8 mouse cellular contexts compared by ENCODE assay signal in the genomic region with DNA sequence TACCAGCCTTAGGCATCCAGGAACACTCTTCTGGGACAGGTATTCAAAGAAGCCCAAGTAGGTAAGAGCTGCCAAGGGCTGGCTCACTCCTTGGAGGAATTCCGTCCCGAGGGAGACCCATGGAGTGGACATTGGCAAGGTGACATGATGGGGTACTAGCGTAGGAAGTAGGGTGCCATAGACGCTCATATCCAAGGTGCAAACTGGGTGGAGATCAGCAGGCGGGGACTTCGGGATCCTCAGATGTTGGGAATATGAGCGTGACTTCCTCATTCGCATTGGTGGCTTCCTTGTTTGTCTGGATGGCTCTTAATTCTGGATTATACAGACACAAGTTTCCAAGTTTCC. TPM values are rescaled to one million over a fixed set of nuclear protein-coding genes. Genes with fewer than 3 reads are reported as not detected.
DNase-seq lines count a peak whose midpoint lies in the region; ATAC-seq lines count a peak whose summit lies in the region.

No protein-coding gene starts in this region.

- no peak for DNase-seq in kidney, postnatal 25 days
- no peak for DNase-seq in midbrain, embryonic 14.5 days
- DNase-seq in embryo, embryonic 11 days: no peak
- DNase-seq in retina, postnatal 1 day: no peak
- DNase-seq in retina, embryonic 14.5 days (ENCODE audit: low spot score): no peak

- H3K36me3 ChIP-seq in kidney, embryonic 15.5 days: peaks cover 22% of the 10 kb centered on the region
- H3K36me3 ChIP-seq in embryonic facial prominence, embryonic 13.5 days: peaks cover 23% of the 10 kb centered on the region
- peaks cover 12% of the 10 kb centered on the region; the same call in 1 of the 2 replicates for H3K36me3 ChIP-seq in intestine, embryonic 16.5 days (ENCODE audit: control insufficient read depth, insufficient read depth, low read length)
- peaks cover 26% of the 10 kb centered on the region for H3K36me3 ChIP-seq in midbrain, embryonic 14.5 days (ENCODE audit: control insufficient read depth, insufficient read depth, low read length)

- peak overlapping the region; percentile 95 for H3K9ac ChIP-seq in kidney, embryonic 15.5 days
- H3K9ac ChIP-seq in embryonic facial prominence, embryonic 13.5 days: peak overlapping the region; percentile 97
- H3K9ac ChIP-seq in intestine, embryonic 16.5 days (ENCODE audit: low read depth, low read length): peak overlapping the region; percentile 95
- H3K9ac ChIP-seq in midbrain, embryonic 14.5 days (replicated peaks; ENCODE audit: low read length): peak overlapping the region; percentile 99

- H3K9me3 ChIP-seq in kidney, embryonic 15.5 days (replicated peaks): no peaks in the 10 kb centered on the region
- H3K9me3 ChIP-seq in embryonic facial prominence, embryonic 13.5 days: no peaks in the 10 kb centered on the region
- H3K9me3 ChIP-seq in intestine, embryonic 16.5 days (ENCODE audit: control insufficient read depth, low read length): no peaks in the 10 kb centered on the region
- no peaks in the 10 kb centered on the region for H3K9me3 ChIP-seq in midbrain, embryonic 14.5 days (ENCODE audit: control insufficient read depth, low read length)

- peak overlapping the region; percentile 95 for H3K4me3 ChIP-seq in kidney, embryonic 15.5 days (replicated peaks)
- peak overlapping the region; percentile 81 for H3K4me3 ChIP-seq in embryonic facial prominence, embryonic 13.5 days
- H3K4me3 ChIP-seq in intestine, embryonic 16.5 days (ENCODE audit: low read length): peak overlapping the region; percentile 95
- H3K4me3 ChIP-seq in midbrain, embryonic 14.5 days (replicated peaks; ENCODE audit: low read depth, low read length): peak overlapping the region; percentile 92

- no peaks in the 10 kb centered on the region for H3K27me3 ChIP-seq in kidney, embryonic 15.5 days
- H3K27me3 ChIP-seq in embryonic facial prominence, embryonic 13.5 days: no peaks in the 10 kb centered on the region
- no peaks in the 10 kb centered on the region for H3K27me3 ChIP-seq in intestine, embryonic 16.5 days (replicated peaks; ENCODE audit: control insufficient read depth, insufficient read depth, low read length)
- H3K27me3 ChIP-seq in midbrain, embryonic 14.5 days (ENCODE audit: control insufficient read depth, insufficient read depth, low read length): no peaks in the 10 kb centered on the region

- H3K4me2 ChIP-seq in kidney, embryonic 15.5 days: peak overlapping the region; percentile 86
- peak overlapping the region; percentile 82 for H3K4me2 ChIP-seq in embryonic facial prominence, embryonic 13.5 days
- peak overlapping the region; percentile 82 for H3K4me2 ChIP-seq in intestine, embryonic 16.5 days (ENCODE audit: low read depth, low read length)
- H3K4me2 ChIP-seq in midbrain, embryonic 14.5 days (ENCODE audit: low read length): peak overlapping the region; percentile 56

- 22% methylated on average over 8 of the region's 8 CpGs for WGBS in kidney, embryonic 15.5 days
- 27% methylated on average over 8 of the region's 8 CpGs for WGBS in embryonic facial prominence, embryonic 13.5 days
- WGBS in intestine, embryonic 16.5 days: 15% methylated on average over 8 of the region's 8 CpGs
- WGBS in midbrain, embryonic 14.5 days: 26% methylated on average over 8 of the region's 8 CpGs

- 0 out of 2 replicates have a peak, but pooled peaks have one; percentile 10 for ATAC-seq in kidney, embryonic 15.5 days (replicated peaks; ENCODE audit: low FRiP score)
- peak; percentile 8; the same call in 1 of the 2 replicates for ATAC-seq in embryonic facial prominence, embryonic 13.5 days (ENCODE audit: insufficient number of reproducible peaks, insufficient read depth, low FRiP score, low TSS enrichment, low read depth)
- ATAC-seq in intestine, embryonic 16.5 days: peak; percentile 29
- peak; percentile 28; the same call in 1 of the 2 replicates for ATAC-seq in midbrain, embryonic 14.5 days (ENCODE audit: low FRiP score, low TSS enrichment)

- H3K27ac ChIP-seq in kidney, embryonic 15.5 days: no peak overlapping the region
- peak overlapping the region; percentile 73; the same call in 1 of the 2 replicates for H3K27ac ChIP-seq in embryonic facial prominence, embryonic 13.5 days
- no peak overlapping the region for H3K27ac ChIP-seq in intestine, embryonic 16.5 days (ENCODE audit: low read length)
- H3K27ac ChIP-seq in midbrain, embryonic 14.5 days (replicated peaks; ENCODE audit: low read depth, low read length): peak overlapping the region; percentile 83; the same call in 1 of the 2 replicates

- peaks cover 15% of the 10 kb centered on the region for H3K4me1 ChIP-seq in kidney, embryonic 15.5 days
- H3K4me1 ChIP-seq in embryonic facial prominence, embryonic 13.5 days: peaks cover 11% of the 10 kb centered on the region
- peaks cover 10% of the 10 kb centered on the region; the same call in 1 of the 2 replicates for H3K4me1 ChIP-seq in intestine, embryonic 16.5 days (ENCODE audit: control insufficient read depth, insufficient read depth, low read length)
- H3K4me1 ChIP-seq in midbrain, embryonic 14.5 days (ENCODE audit: control insufficient read depth, insufficient read depth, low read length): peaks cover 9% of the 10 kb centered on the region

RNA-seq across cellular contexts. Expression of a gene that starts 23.5 kb away (rescaled TPM):
- 7.6 and 10.3 TPM in 2 replicates for polyA plus RNA-seq in kidney, embryonic 15.5 days (2015; fragmentation: Nextera tagmentation; extraction: Ambion mirVana)
- 8.3 and 13.9 TPM in 2 replicates for polyA plus RNA-seq in embryonic facial prominence, embryonic 13.5 days (2015; fragmentation: Nextera tagmentation; extraction: Ambion mirVana)
- polyA plus RNA-seq in intestine, embryonic 16.5 days (2015; fragmentation: Nextera tagmentation; extraction: Ambion mirVana): 3.4 and 3.7 TPM in 2 replicates
- polyA plus RNA-seq in midbrain, embryonic 14.5 days (2014; fragmentation: Nextera tagmentation; extraction: Ambion mirVana): 21.7 and 30.6 TPM in 2 replicates

RNA-seq across cellular contexts. Expression of a gene that starts 24.4 kb away (rescaled TPM):
- 178 and 200 TPM in 2 replicates for polyA plus RNA-seq in kidney, embryonic 15.5 days (2015; fragmentation: Nextera tagmentation; extraction: Ambion mirVana)
- polyA plus RNA-seq in embryonic facial prominence, embryonic 13.5 days (2015; fragmentation: Nextera tagmentation; extraction: Ambion mirVana): 196 and 208 TPM in 2 replicates
- polyA plus RNA-seq in intestine, embryonic 16.5 days (2015; fragmentation: Nextera tagmentation; extraction: Ambion mirVana): 138 and 143 TPM in 2 replicates
- 204 and 221 TPM in 2 replicates for polyA plus RNA-seq in midbrain, embryonic 14.5 days (2014; fragmentation: Nextera tagmentation; extraction: Ambion mirVana)

RNA-seq across cellular contexts. Expression of a gene that starts 35.3 kb away (rescaled TPM):
- polyA plus RNA-seq in kidney, embryonic 15.5 days (2015; fragmentation: Nextera tagmentation; extraction: Ambion mirVana): 18.4 and 21.9 TPM in 2 replicates
- polyA plus RNA-seq in embryonic facial prominence, embryonic 13.5 days (2015; fragmentation: Nextera tagmentation; extraction: Ambion mirVana): 24.6 and 25.2 TPM in 2 replicates
- 15.8 and 17.1 TPM in 2 replicates for polyA plus RNA-seq in intestine, embryonic 16.5 days (2015; fragmentation: Nextera tagmentation; extraction: Ambion mirVana)
- 5.9 and 6.2 TPM in 2 replicates for polyA plus RNA-seq in midbrain, embryonic 14.5 days (2014; fragmentation: Nextera tagmentation; extraction: Ambion mirVana)

Comparison
In these comparisons a context has a peak if more than half of its experiments do, and no peak if none do; other contexts are left out.
1. H3K27ac ChIP-seq: peak in embryonic facial prominence, embryonic 13.5 days (single experiment) and midbrain, embryonic 14.5 days (single experiment); none in kidney, embryonic 15.5 days (single experiment) and intestine, embryonic 16.5 days (single experiment).
2. Peak in every context shown above with its lines, with median percentiles within 50 percentile points of each other: ATAC-seq, H3K4me2 ChIP-seq, H3K4me3 ChIP-seq and H3K9ac ChIP-seq.